In the genomic region with DNA sequence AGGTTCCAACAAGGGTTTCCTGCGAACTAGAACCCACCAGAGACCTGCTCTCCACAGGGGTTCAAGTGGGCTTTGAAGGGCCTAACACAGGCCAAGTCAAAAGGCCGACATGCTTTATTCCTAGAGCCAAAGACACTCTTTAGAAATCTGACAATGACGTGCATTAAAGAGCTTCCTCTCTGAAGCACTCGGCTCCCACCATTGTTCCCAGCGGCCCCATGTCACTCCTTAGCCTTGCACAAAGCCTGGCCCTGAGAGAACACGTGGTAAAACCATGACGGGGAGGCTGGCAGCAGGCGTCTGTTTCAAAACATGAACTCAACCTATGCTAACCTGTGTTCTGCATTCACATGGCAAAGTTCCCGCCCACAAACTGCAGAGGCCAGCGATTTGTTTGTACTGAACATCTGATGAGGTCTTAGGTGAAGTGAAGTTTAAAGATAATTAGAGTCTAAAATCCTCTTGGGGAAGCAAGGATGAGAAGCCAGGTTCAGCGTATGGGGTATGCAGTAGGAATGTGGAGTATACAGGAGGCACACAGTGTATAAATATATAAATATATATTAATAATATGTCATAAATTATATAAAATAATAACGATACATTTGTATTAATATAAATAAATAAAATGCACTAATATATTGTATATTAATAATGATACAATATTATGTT, we compare ENCODE assay signal across 22 mouse cellular contexts. TPM values are rescaled to one million over a fixed set of nuclear protein-coding genes. Genes with fewer than 3 reads are reported as not detected.
DNase-seq lines count a peak whose midpoint lies in the region; ATAC-seq and TF ChIP-seq lines count a peak whose summit lies in the region.
"Had no signal": no experiment of that assay in that cellular context is flagged by ENCODE, and none has a peak within 500 bp of the region (broad histone marks: within the 10 kb centered on the region; RNA-seq: fewer than 3 reads in every experiment).

No protein-coding gene starts in this region.

- no peak overlapping the region for H3K4me3 ChIP-seq in forebrain, embryonic 12.5 days (replicated peaks)
- no peak overlapping the region for H3K4me3 ChIP-seq in forebrain, embryonic 16.5 days (replicated peaks; ENCODE audit: low read length)
- H3K4me3 ChIP-seq in midbrain, embryonic 12.5 days: no peak overlapping the region
- H3K4me3 ChIP-seq in midbrain, embryonic 16.5 days (ENCODE audit: low read depth, low read length): no peak overlapping the region
- no peak overlapping the region for H3K4me3 ChIP-seq in lung, adult 2 months (replicated peaks; ENCODE audit: extremely low read depth, low read depth, low read length)
- H3K4me3 ChIP-seq: embryonic facial prominence, embryonic 15.5 days; layer of hippocampus, adult 2 months; limb, embryonic 13.5 days; liver, embryonic 13.5 days; lung, embryonic 15.5 days had no signal

- 25% methylated on average over 12 of the region's 12 CpGs for WGBS in forebrain, embryonic 12.5 days
- WGBS in forebrain, embryonic 16.5 days: 25% methylated on average over 12 of the region's 12 CpGs
- 34% methylated on average over 12 of the region's 12 CpGs for WGBS in midbrain, embryonic 12.5 days
- 24% methylated on average over 12 of the region's 12 CpGs for WGBS in midbrain, embryonic 16.5 days
- WGBS in lung, adult 2 months: 58% methylated on average over 12 of the region's 12 CpGs

- no peak for TF ChIP-seq CTCF in lung, adult 2 months (IDR thresholded peaks at IDR 0.05; ENCODE audit: insufficient read depth, low read length)

- no peak overlapping the region for H3K4me2 ChIP-seq in forebrain, embryonic 12.5 days
- H3K4me2 ChIP-seq in forebrain, embryonic 16.5 days (ENCODE audit: low read length): no peak overlapping the region
- H3K4me2 ChIP-seq in midbrain, embryonic 12.5 days (replicated peaks): no peak overlapping the region
- no peak overlapping the region for H3K4me2 ChIP-seq in midbrain, embryonic 16.5 days (ENCODE audit: low read length)
- H3K4me2 ChIP-seq: embryonic facial prominence, embryonic 15.5 days; heart, embryonic 11.5 days; limb, embryonic 13.5 days; liver, embryonic 13.5 days; lung, embryonic 15.5 days had no signal

- H3K9ac ChIP-seq in forebrain, embryonic 12.5 days: no peak overlapping the region
- no peak overlapping the region for H3K9ac ChIP-seq in forebrain, embryonic 16.5 days (replicated peaks; ENCODE audit: low read depth, low read length)
- no peak overlapping the region for H3K9ac ChIP-seq in midbrain, embryonic 12.5 days (replicated peaks)
- no peak overlapping the region for H3K9ac ChIP-seq in midbrain, embryonic 16.5 days (ENCODE audit: low read depth, low read length)
- H3K9ac ChIP-seq: embryonic facial prominence, embryonic 15.5 days; limb, embryonic 13.5 days; liver, embryonic 13.5 days; lung, embryonic 15.5 days had no signal

- H3K27me3 ChIP-seq in forebrain, embryonic 12.5 days: peaks cover 19% of the 10 kb centered on the region; the same call in 1 of the 2 replicates
- H3K27me3 ChIP-seq in forebrain, embryonic 16.5 days (replicated peaks; ENCODE audit: control insufficient read depth, insufficient read depth, low read length): no peaks in the 10 kb centered on the region
- H3K27me3 ChIP-seq in midbrain, embryonic 12.5 days: peaks cover 14% of the 10 kb centered on the region
- H3K27me3 ChIP-seq in midbrain, embryonic 16.5 days (ENCODE audit: control insufficient read depth, insufficient read depth, low read depth, low read length): no peaks in the 10 kb centered on the region
- H3K27me3 ChIP-seq: embryonic facial prominence, embryonic 15.5 days; limb, embryonic 13.5 days; liver, embryonic 13.5 days; lung, embryonic 15.5 days had no signal

- ATAC-seq in forebrain, embryonic 12.5 days (ENCODE audit: low FRiP score): peak; percentile 60
- ATAC-seq in forebrain, embryonic 16.5 days: no peak
- ATAC-seq in midbrain, embryonic 12.5 days (ENCODE audit: low FRiP score, low read depth): peak; percentile 92
- ATAC-seq in midbrain, embryonic 16.5 days: no peak

- DNase-seq in embryo, embryonic 9.5 days (ENCODE audit: extremely low spot score): peak; percentile 29
- DNase-seq in kidney, postnatal 36 days: no peak
- DNase-seq in lung, adult 2 months: no peak
- DNase-seq: adrenal gland, postnatal 36 days; cerebellum, adult 8-10 months; heart, postnatal 10 days; kidney, adult 18-20 months; kidney, postnatal 10 days; layer of hippocampus, postnatal 36 days; liver, embryonic 13.5 days; thymus, postnatal 25 days had no signal

- peaks cover 6% of the 10 kb centered on the region for H3K4me1 ChIP-seq in forebrain, embryonic 12.5 days
- no peaks in the 10 kb centered on the region for H3K4me1 ChIP-seq in forebrain, embryonic 16.5 days (replicated peaks; ENCODE audit: control insufficient read depth, insufficient read depth, low read length)
- peaks cover 6% of the 10 kb centered on the region for H3K4me1 ChIP-seq in midbrain, embryonic 12.5 days
- no peaks in the 10 kb centered on the region for H3K4me1 ChIP-seq in midbrain, embryonic 16.5 days (ENCODE audit: control insufficient read depth, insufficient read depth, low read length)
- no peaks in the 10 kb centered on the region for H3K4me1 ChIP-seq in lung, adult 2 months (ENCODE audit: control insufficient read depth, insufficient read depth, low read length)
- H3K4me1 ChIP-seq: embryonic facial prominence, embryonic 15.5 days; limb, embryonic 13.5 days; liver, embryonic 13.5 days; lung, embryonic 15.5 days had no signal

- H3K27ac ChIP-seq in forebrain, embryonic 12.5 days: no peak overlapping the region
- H3K27ac ChIP-seq in forebrain, embryonic 16.5 days (ENCODE audit: low read length): no peak overlapping the region
- H3K27ac ChIP-seq in midbrain, embryonic 12.5 days (replicated peaks): no peak overlapping the region
- no peak overlapping the region for H3K27ac ChIP-seq in midbrain, embryonic 16.5 days (ENCODE audit: low read length)
- H3K27ac ChIP-seq: embryonic facial prominence, embryonic 15.5 days; layer of hippocampus, adult 2 months; limb, embryonic 13.5 days; liver, embryonic 13.5 days; lung, embryonic 15.5 days; macrophage had no signal

- TF ChIP-seq POLR2A in lung, adult 2 months (IDR thresholded peaks at IDR 0.05; ENCODE audit: borderline replicate concordance, extremely low read depth, low read depth, low read length): no peak

- H3K36me3 ChIP-seq in forebrain, embryonic 12.5 days (replicated peaks): no peaks in the 10 kb centered on the region
- H3K36me3 ChIP-seq in forebrain, embryonic 16.5 days (ENCODE audit: control insufficient read depth, insufficient read depth): no peaks in the 10 kb centered on the region
- no peaks in the 10 kb centered on the region for H3K36me3 ChIP-seq in midbrain, embryonic 12.5 days
- H3K36me3 ChIP-seq in midbrain, embryonic 16.5 days (ENCODE audit: control insufficient read depth, insufficient read depth, low read length): no peaks in the 10 kb centered on the region
- H3K36me3 ChIP-seq: embryonic facial prominence, embryonic 15.5 days; G1E; limb, embryonic 13.5 days; liver, embryonic 13.5 days; lung, embryonic 15.5 days had no signal

- no peaks in the 10 kb centered on the region for H3K9me3 ChIP-seq in forebrain, embryonic 12.5 days
- H3K9me3 ChIP-seq in forebrain, embryonic 16.5 days (ENCODE audit: control insufficient read depth, low read length): no peaks in the 10 kb centered on the region
- H3K9me3 ChIP-seq in midbrain, embryonic 12.5 days: no peaks in the 10 kb centered on the region
- no peaks in the 10 kb centered on the region; the same call in 1 of the 2 replicates for H3K9me3 ChIP-seq in midbrain, embryonic 16.5 days (replicated peaks; ENCODE audit: control insufficient read depth, low read length, poor library complexity, severe bottlenecking)
- H3K9me3 ChIP-seq: embryonic facial prominence, embryonic 15.5 days; limb, embryonic 13.5 days; lung, embryonic 15.5 days had no signal

RNA-seq across cellular contexts. Expression of a gene that starts 17.7 kb away (rescaled TPM):
- 3.3 and 3.9 TPM in 2 replicates for polyA plus RNA-seq in forebrain, embryonic 12.5 days (2016; fragmentation: Nextera tagmentation; extraction: Ambion mirVana)
- 9.4 and 15.2 TPM in 2 replicates for polyA plus RNA-seq in forebrain, embryonic 16.5 days (2015; fragmentation: Nextera tagmentation; extraction: Ambion mirVana)
- polyA plus RNA-seq in midbrain, embryonic 12.5 days (2016; fragmentation: Nextera tagmentation; extraction: Ambion mirVana): 2.4 and 2.9 TPM in 2 replicates
- polyA plus RNA-seq in midbrain, embryonic 16.5 days (2015; fragmentation: Nextera tagmentation; extraction: Ambion mirVana): 49.8 and 64.9 TPM in 2 replicates
- not detected in 2 replicates for polyA plus RNA-seq in lung, adult 2 months (2012; rRNA removed)
- polyA plus RNA-seq: G1E, macrophage had no signal

Comparison
In these comparisons a context has a peak if more than half of its experiments do, and no peak if none do; other contexts are left out.
1. ATAC-seq: peak in forebrain, embryonic 12.5 days (single experiment) and midbrain, embryonic 12.5 days (single experiment); none in forebrain, embryonic 16.5 days (single experiment) and midbrain, embryonic 16.5 days (single experiment).